Mouse (Mus musculus) heart, postnatal 25 days (tissue): ENCODE measurements at regions not wholly inside any gene's neighbourhood (a gene's known extent, or its start where the extent isn't known, plus 50 kb on each side); places are given as distances from the start of the nearest gene placed in this dataset.
A peak's percentile ranks its signal among the peaks of the same experiment; 100 is the strongest.

ENCODE experiments used
- DNase-seq: peaks from one replicate; pipeline ENCODE4 v3.0.0; 2022; ENCODE audit warnings: low spot score
- intact Hi-C: fragments of 180-260 bp; cut with DNase I; formaldehyde crosslinking; loops from one replicate; pipeline ENCODE4 v1.15.1; 2025

GRCm38 (mm10) chr2:131436149-131436548, 55.1 kb upstream of the Smox start:
- DNase-seq: no peak
- intact Hi-C loops: no loop called here

- intact Hi-C loops: no loop called here
- no peak for DNase-seq
Observed at GRCm38 (mm10) chr2:131430474-131430873, 60.8 kb upstream of the Smox start.

- no peak for DNase-seq
- intact Hi-C loops: loop anchor here (10.0 kb wide), 1 partner anchor 387 kb away; no protein-coding TSS in a partner anchor
Observed at GRCm38 (mm10) chr2:131428089-131428488, 63.2 kb upstream of the Smox start.

- DNase-seq: no peak
- intact Hi-C loops: loop anchor here (10.0 kb wide), 1 partner anchor 388 kb away; no protein-coding TSS in a partner anchor
Observed at GRCm38 (mm10) chr2:131426941-131427340, 64.4 kb upstream of the Smox start.

- DNase-seq: no peak
- intact Hi-C loops: loop anchor here (1.0 to 10.0 kb wide), 2 partner anchors 87 to 391 kb away; no protein-coding TSS in a partner anchor
Observed at GRCm38 (mm10) chr2:131423616-131424320, 67.5 kb upstream of the Smox start.

- DNase-seq: peak; percentile 30
- intact Hi-C loops: loop anchor here (1.0 to 10.0 kb wide), 3 partner anchors 87 to 392 kb away; no protein-coding TSS in a partner anchor
Observed at GRCm38 (mm10) chr2:131422907-131423445, 68.3 kb upstream of the Smox start.

GRCm38 (mm10) chr2:131418130-131418529, 65.4 kb upstream of the Rnf24 start:
- intact Hi-C loops: loop anchor here (5.0 kb wide), 4 partner anchors 61 to 456 kb away; partner anchors contain the start of gene Pank2
- DNase-seq: no peak

- intact Hi-C loops: loop anchor here (2.0 to 5.0 kb wide), 6 partner anchors 60 to 455 kb away; partner anchors contain the start of gene Pank2
- DNase-seq: no peak
Observed at GRCm38 (mm10) chr2:131417472-131417871, 64.8 kb upstream of the Rnf24 start.

- DNase-seq: no peak
- intact Hi-C loops: loop anchor here (2.0 to 5.0 kb wide), 6 partner anchors 59 to 454 kb away; partner anchors contain the start of gene Pank2
Observed at GRCm38 (mm10) chr2:131416482-131416881, 63.8 kb upstream of the Rnf24 start.

GRCm38 (mm10) chr2:131410906-131411520, 58.3 kb upstream of the Rnf24 start:
- DNase-seq: no peak
- intact Hi-C loops: no loop called here

- DNase-seq: no peak
Observed at GRCm38 (mm10) chr2:131407337-131407736, 54.6 kb upstream of the Rnf24 start.

GRCm38 (mm10) chr2:131404218-131404555, 51.5 kb upstream of the Rnf24 start:
- intact Hi-C loops: loop anchor here (5.0 kb wide), 1 partner anchor 47 kb away; no protein-coding TSS in a partner anchor
- no peak for DNase-seq

More at GRCm38 (mm10) chr2:131407337-131407736, 54.6 kb upstream of the Rnf24 start:
- intact Hi-C loops: no loop called here

GRCm38 (mm10) chr2:131403543-131404217, 51.0 kb upstream of the Rnf24 start:
- no peak for DNase-seq
- intact Hi-C loops: loop anchor here (5.0 kb wide), 1 partner anchor 46 kb away; no protein-coding TSS in a partner anchor
